Mouse (Mus musculus): ENCODE results near the gene Slc35c2. TPM values are rescaled to one million over a fixed set of nuclear protein-coding genes. Genes with fewer than 3 reads are reported as not detected.

Gene Slc35c2
- polyA plus RNA-seq, 1 experiment from 2014 or later, result 72.8 TPM

- WGBS, result 91% methylated on average over 7 of the region's 7 CpGs
Observed at GRCm38 (mm10) chr2:165284377-165284776, 3.3 kb downstream of the Slc35c2 start.

GRCm38 (mm10) chr2:165283644-165284043, 4.0 kb downstream of the Slc35c2 start:
- DNase-seq (ENCODE audit: low spot score), result no peak
- WGBS, result 94% methylated on average over 3 of the region's 3 CpGs

More at GRCm38 (mm10) chr2:165284377-165284776, 3.3 kb downstream of the Slc35c2 start:
- Histone ChIP-seq H3K9me3 (replicated peaks) (no peaks in the 10 kb centered on the region), H3K4me1 (peaks cover 64% of the 10 kb centered on the region), H3K27ac (replicated peaks) (no peak overlapping the region), H3K36me3 (peaks cover 41% of the 10 kb centered on the region), H3K4me3 (no peak overlapping the region), H3K27me3 (ENCODE audit: low read depth, poor library complexity, severe bottlenecking) (no peaks in the 10 kb centered on the region)
- DNase-seq (ENCODE audit: low spot score), result no peak

GRCm38 (mm10) chr2:165281779-165282311, 5.8 kb downstream of the Slc35c2 start:
- Histone ChIP-seq H3K9me3 (replicated peaks) (no peaks in the 10 kb centered on the region), H3K36me3 (peaks cover 51% of the 10 kb centered on the region), H3K27ac (replicated peaks) (no peak overlapping the region), H3K27me3 (ENCODE audit: low read depth, poor library complexity, severe bottlenecking) (no peaks in the 10 kb centered on the region), H3K4me1 (peaks cover 51% of the 10 kb centered on the region), H3K4me3 (no peak overlapping the region)
- DNase-seq (ENCODE audit: low spot score), result no peak
- WGBS, result 64% methylated on average over 5 of the region's 6 CpGs

More at GRCm38 (mm10) chr2:165283644-165284043, 4.0 kb downstream of the Slc35c2 start:
- Histone ChIP-seq H3K36me3 (peaks cover 38% of the 10 kb centered on the region), H3K9me3 (replicated peaks) (no peaks in the 10 kb centered on the region), H3K4me1 (peaks cover 66% of the 10 kb centered on the region), H3K27me3 (ENCODE audit: low read depth, poor library complexity, severe bottlenecking) (no peaks in the 10 kb centered on the region), H3K27ac (replicated peaks) (no peak overlapping the region), H3K4me3 (no peak overlapping the region)

- peaks cover 58% of the 10 kb centered on the region for H3K4me1 ChIP-seq
Observed at GRCm38 (mm10) chr2:165279351-165279750, 8.3 kb downstream of the Slc35c2 start.

GRCm38 (mm10) chr2:165277188-165277740, 10.4 kb downstream of the Slc35c2 start:
- 82% methylated on average over 5 of the region's 5 CpGs for WGBS
- Histone ChIP-seq H3K4me1 (peaks cover 67% of the 10 kb centered on the region), H3K27ac (replicated peaks) (no peak overlapping the region), H3K4me3 (no peak overlapping the region), H3K9me3 (replicated peaks) (no peaks in the 10 kb centered on the region), H3K36me3 (peaks cover 43% of the 10 kb centered on the region), H3K27me3 (ENCODE audit: low read depth, poor library complexity, severe bottlenecking) (peaks cover 20% of the 10 kb centered on the region)
- no peak for DNase-seq (ENCODE audit: low spot score)

More at GRCm38 (mm10) chr2:165279351-165279750, 8.3 kb downstream of the Slc35c2 start:
- Histone ChIP-seq H3K4me3 (no peak overlapping the region), H3K27me3 (ENCODE audit: low read depth, poor library complexity, severe bottlenecking) (peaks cover 3% of the 10 kb centered on the region; the same call in 1 of the 2 replicates), H3K36me3 (peaks cover 56% of the 10 kb centered on the region), H3K9me3 (replicated peaks) (no peaks in the 10 kb centered on the region), H3K27ac (replicated peaks) (peak overlapping the region; percentile 28)
- no peak for DNase-seq (ENCODE audit: low spot score)
- WGBS, result 26% methylated on average over 10 of the region's 10 CpGs

GRCm38 (mm10) chr2:165275824-165276223, 11.8 kb downstream of the Slc35c2 start:
- H3K36me3 ChIP-seq, result peaks cover 28% of the 10 kb centered on the region
- peak overlapping the region; percentile 68 for H3K27ac ChIP-seq (replicated peaks)
- no peaks in the 10 kb centered on the region for H3K9me3 ChIP-seq (replicated peaks)
- DNase-seq (ENCODE audit: low spot score), result peak; percentile 71
- H3K4me3 ChIP-seq, result no peak overlapping the region
- peaks cover 32% of the 10 kb centered on the region for H3K27me3 ChIP-seq (ENCODE audit: low read depth, poor library complexity, severe bottlenecking)
- peaks cover 68% of the 10 kb centered on the region for H3K4me1 ChIP-seq
- 30% methylated on average over 8 of the region's 8 CpGs for WGBS

- peak overlapping the region; percentile 68 for H3K27ac ChIP-seq (replicated peaks)
- peaks cover 22% of the 10 kb centered on the region for H3K36me3 ChIP-seq
- no peak for DNase-seq (ENCODE audit: low spot score)
- H3K4me3 ChIP-seq, result no peak overlapping the region
- H3K4me1 ChIP-seq, result peaks cover 67% of the 10 kb centered on the region
- no peaks in the 10 kb centered on the region for H3K9me3 ChIP-seq (replicated peaks)
- H3K27me3 ChIP-seq (ENCODE audit: low read depth, poor library complexity, severe bottlenecking), result peaks cover 35% of the 10 kb centered on the region
- 44% methylated on average over 8 of the region's 8 CpGs for WGBS
Observed at GRCm38 (mm10) chr2:165275124-165275640, 12.5 kb downstream of the Slc35c2 start.

GRCm38 (mm10) chr2:165273589-165273988, 14.1 kb downstream of the Slc35c2 start:
- peaks cover 18% of the 10 kb centered on the region for H3K36me3 ChIP-seq
- H3K4me1 ChIP-seq, result peaks cover 57% of the 10 kb centered on the region
- no peaks in the 10 kb centered on the region for H3K9me3 ChIP-seq (replicated peaks)
- H3K4me3 ChIP-seq, result no peak overlapping the region
- 62% methylated on average over 4 of the region's 4 CpGs for WGBS
- H3K27me3 ChIP-seq (ENCODE audit: low read depth, poor library complexity, severe bottlenecking), result peaks cover 37% of the 10 kb centered on the region
- DNase-seq (ENCODE audit: low spot score), result no peak
- H3K27ac ChIP-seq (replicated peaks), result 0 out of 2 replicates have a peak overlapping the region, but pooled peaks have one; percentile 34

- H3K4me1 ChIP-seq, result peaks cover 68% of the 10 kb centered on the region
- H3K36me3 ChIP-seq, result no peaks in the 10 kb centered on the region
- H3K27ac ChIP-seq (replicated peaks), result peak overlapping the region; percentile 35
- no peaks in the 10 kb centered on the region for H3K9me3 ChIP-seq (replicated peaks)
- no peak overlapping the region for H3K4me3 ChIP-seq
- peaks cover 54% of the 10 kb centered on the region for H3K27me3 ChIP-seq (ENCODE audit: low read depth, poor library complexity, severe bottlenecking)
- no peak for DNase-seq (ENCODE audit: low spot score)
- WGBS, result 18% methylated on average over 8 of the region's 8 CpGs
Observed at GRCm38 (mm10) chr2:165271326-165271725, 16.3 kb downstream of the Slc35c2 start.

- DNase-seq (ENCODE audit: low spot score), result no peak
- WGBS, result 67% methylated on average over 7 of the region's 7 CpGs
- H3K9me3 ChIP-seq (replicated peaks), result no peaks in the 10 kb centered on the region
- H3K27ac ChIP-seq (replicated peaks), result peak overlapping the region; percentile 35
- peaks cover 59% of the 10 kb centered on the region for H3K27me3 ChIP-seq (ENCODE audit: low read depth, poor library complexity, severe bottlenecking)
- peaks cover 70% of the 10 kb centered on the region for H3K4me1 ChIP-seq
- H3K36me3 ChIP-seq, result no peaks in the 10 kb centered on the region
- H3K4me3 ChIP-seq, result no peak overlapping the region
Observed at GRCm38 (mm10) chr2:165270858-165271257, 16.8 kb downstream of the Slc35c2 start.

- Histone ChIP-seq H3K36me3 (no peaks in the 10 kb centered on the region), H3K27ac (replicated peaks) (peak overlapping the region; percentile 84), H3K9me3 (replicated peaks) (no peaks in the 10 kb centered on the region), H3K27me3 (ENCODE audit: low read depth, poor library complexity, severe bottlenecking) (peaks cover 64% of the 10 kb centered on the region), H3K4me1 (peaks cover 69% of the 10 kb centered on the region), H3K4me3 (peak overlapping the region; percentile 36)
- 7% methylated on average over 12 of the region's 12 CpGs for WGBS
- DNase-seq (ENCODE audit: low spot score), result peak; percentile 62
Observed at GRCm38 (mm10) chr2:165266739-165267138, 20.9 kb downstream of the Slc35c2 start.

GRCm38 (mm10) chr2:165263861-165264260, 23.8 kb downstream of the Slc35c2 start:
- Histone ChIP-seq H3K4me1 (peaks cover 67% of the 10 kb centered on the region), H3K4me3 (no peak overlapping the region), H3K36me3 (no peaks in the 10 kb centered on the region), H3K27ac (replicated peaks) (peak overlapping the region; percentile 60; the same call in 1 of the 2 replicates), H3K27me3 (ENCODE audit: low read depth, poor library complexity, severe bottlenecking) (peaks cover 83% of the 10 kb centered on the region), H3K9me3 (replicated peaks) (no peaks in the 10 kb centered on the region)
- DNase-seq (ENCODE audit: low spot score), result no peak
- 61% methylated on average over 7 of the region's 7 CpGs for WGBS
